Mouse (Mus musculus) CH12.LX (cell line): Measurements from ENCODE around the gene Dagla. TPM values are rescaled to one million over a fixed set of nuclear protein-coding genes. Genes with fewer than 3 reads are reported as not detected.

Source experiments
- DNase-seq: peaks from one replicate; pipeline ENCODE4 v3.0.0-alpha.2; 2013; ENCODE audit errors: extremely low read depth
- H3K27ac ChIP-seq: 2 replicates; pipeline ENCODE4 v1.5.1; 2012; ENCODE audit warnings: low read depth, mild to moderate bottlenecking, control low read depth, moderate library complexity; ENCODE audit not compliant: insufficient read depth
- H3K27me3 ChIP-seq: replicated peaks from 2 replicates; pipeline ENCODE3; 2012; ENCODE audit warnings: inconsistent platforms
- H3K36me3 ChIP-seq, 2 experiments: replicated peaks in 1 of 2; 2 replicates each; pipeline versions ENCODE3 to v1.6.1; 2012; ENCODE audit warnings: inconsistent platforms in 1 of 2, low read length in 1 of 2, mild to moderate bottlenecking in 1 of 2, mixed read lengths in 1 of 2, moderate library complexity in 1 of 2; ENCODE audit not compliant: control insufficient read depth in 1 of 2, insufficient read depth in 1 of 2
- H3K4me1 ChIP-seq, 2 experiments: 2 replicates each; pipeline ENCODE4 v1.6.1; 2012; ENCODE audit warnings: inconsistent platforms in 1 of 2, moderate library complexity in 1 of 2; ENCODE audit not compliant: insufficient read depth in 2 of 2, control insufficient read depth in 1 of 2
- H3K4me2 ChIP-seq: 2 replicates; pipeline ENCODE4 v1.6.1; 2012; ENCODE audit warnings: low read depth, mild to moderate bottlenecking, control low read depth; ENCODE audit not compliant: poor library complexity, insufficient read depth, severe bottlenecking
- H3K4me3 ChIP-seq, 3 experiments: fragments of 150-350 bp in 1 of 3; sonication (generic) in 1 of 3; replicated peaks in 1 of 3; 2 replicates each; pipeline versions ENCODE3 to v1.5.1; 2011 to 2012; ENCODE audit warnings: low read depth in 2 of 3, low read length in 2 of 3, mild to moderate bottlenecking in 2 of 3, moderate library complexity in 2 of 3, control low read depth in 1 of 3, improper control_type of control experiment in 1 of 3, inconsistent platforms in 1 of 3, mixed read lengths in 1 of 3; ENCODE audit not compliant: poor library complexity in 1 of 3
- H3K79me2 ChIP-seq: replicated peaks from 2 replicates; pipeline ENCODE4 v1.6.1; 2012; ENCODE audit warnings: mild to moderate bottlenecking, moderate library complexity; ENCODE audit not compliant: control insufficient read depth, poor library complexity, insufficient read depth, severe bottlenecking; ENCODE audit errors: extremely low read depth
- H3K9ac ChIP-seq: 2 replicates; pipeline ENCODE4 v1.6.1; 2012; ENCODE audit warnings: low read depth, mild to moderate bottlenecking, control low read depth, moderate library complexity; ENCODE audit not compliant: insufficient read depth
- H3K9me3 ChIP-seq: replicated peaks from 2 replicates; pipeline ENCODE3; 2012; ENCODE audit warnings: low read length, inconsistent platforms, mixed read lengths
- CHD1 ChIP-seq: IDR thresholded peaks from 2 replicates; pipeline ENCODE4 v1.6.1; 2012; ENCODE audit warnings: low read depth, low read length, improper control_type of control experiment, inconsistent platforms
- CHD2 ChIP-seq: IDR thresholded peaks from 2 replicates; pipeline ENCODE4 v1.6.1; 2011; ENCODE audit warnings: low read length, improper control_type of control experiment
- CTCF ChIP-seq, 2 experiments: IDR thresholded peaks in 1 of 2; conservative IDR thresholded peaks in 1 of 2; 2 replicates each; pipeline ENCODE4 v1.5.1; 2011 to 2012; ENCODE audit warnings: low read depth in 2 of 2, low read length in 2 of 2, improper control_type of control experiment in 1 of 2, inconsistent platforms in 1 of 2, mild to moderate bottlenecking in 1 of 2, moderate library complexity in 1 of 2
- E2F4 ChIP-seq: IDR thresholded peaks from 2 replicates; pipeline ENCODE4 v1.6.1; 2011; ENCODE audit warnings: low read depth, low read length, improper control_type of control experiment; ENCODE audit not compliant: insufficient replicate concordance
- ELF1 ChIP-seq: IDR thresholded peaks from 2 replicates; pipeline ENCODE4 v1.6.1; 2014; ENCODE audit warnings: low read depth, mild to moderate bottlenecking, inconsistent platforms, low read length, improper control_type of control experiment
- EP300 ChIP-seq: IDR thresholded peaks from 2 replicates; pipeline ENCODE4 v1.6.1; 2011; ENCODE audit warnings: low read length, improper control_type of control experiment
- GABPA ChIP-seq: IDR thresholded peaks from 2 replicates; pipeline ENCODE4 v1.6.1; 2012; ENCODE audit warnings: low read depth, low read length, improper control_type of control experiment, inconsistent platforms; ENCODE audit not compliant: insufficient replicate concordance
- HCFC1 ChIP-seq: IDR thresholded peaks from 2 replicates; pipeline ENCODE4 v1.6.1; 2012; ENCODE audit warnings: low read depth, mild to moderate bottlenecking, inconsistent platforms, low read length, improper control_type of control experiment
- IRF4 ChIP-seq: IDR thresholded peaks from 2 replicates; pipeline ENCODE4 v1.6.1; 2014; ENCODE audit warnings: low read depth, mild to moderate bottlenecking, inconsistent platforms, low read length, improper control_type of control experiment
- JUN ChIP-seq: IDR thresholded peaks from 2 replicates; pipeline ENCODE4 v1.6.1; 2011; ENCODE audit warnings: low read depth, mild to moderate bottlenecking, low read length, improper control_type of control experiment, moderate library complexity; ENCODE audit not compliant: insufficient read depth
- JUND ChIP-seq: conservative IDR thresholded peaks from 2 replicates; pipeline ENCODE4 v1.6.1; 2011; ENCODE audit warnings: low read depth, low read length, improper control_type of control experiment
- KAT2A ChIP-seq: IDR thresholded peaks from 2 replicates; pipeline ENCODE4 v1.6.1; 2012; ENCODE audit warnings: low read length, improper control_type of control experiment, inconsistent platforms; ENCODE audit not compliant: insufficient replicate concordance
- MAX ChIP-seq: IDR thresholded peaks from 2 replicates; pipeline ENCODE4 v1.6.1; 2011; ENCODE audit warnings: low read length, improper control_type of control experiment
- MAZ ChIP-seq: IDR thresholded peaks from 2 replicates; pipeline ENCODE4 v1.6.1; 2012; ENCODE audit warnings: low read depth, mild to moderate bottlenecking, inconsistent platforms, low read length, improper control_type of control experiment, moderate library complexity
- MXI1 ChIP-seq: IDR thresholded peaks from 2 replicates; pipeline ENCODE4 v1.6.1; 2011; ENCODE audit warnings: mild to moderate bottlenecking, low read depth, low read length, improper control_type of control experiment
- MYC ChIP-seq: IDR thresholded peaks from 2 replicates; pipeline ENCODE4 v1.6.1; 2011; ENCODE audit warnings: low read depth, mild to moderate bottlenecking, improper control_type of control experiment, low read length
- NELFE ChIP-seq: IDR thresholded peaks from 2 replicates; pipeline ENCODE4 v1.6.1; 2011; ENCODE audit warnings: low read depth, low read length, improper control_type of control experiment
- NRF1 ChIP-seq: IDR thresholded peaks from 2 replicates; pipeline ENCODE4 v1.6.1; 2014; ENCODE audit warnings: low read depth, mild to moderate bottlenecking, inconsistent platforms, low read length, improper control_type of control experiment, moderate library complexity
- PAX5 ChIP-seq: IDR thresholded peaks from 2 replicates; pipeline ENCODE4 v1.6.1; 2012; ENCODE audit warnings: low read length, inconsistent platforms, mixed read lengths
- POLR2A ChIP-seq: IDR thresholded peaks from 2 replicates; pipeline ENCODE4 v1.6.1; 2011; ENCODE audit warnings: low read depth, mild to moderate bottlenecking, improper control_type of control experiment, low read length
- POLR2AphosphoS2 ChIP-seq: IDR thresholded peaks from 2 replicates; pipeline ENCODE4 v1.6.1; 2011; ENCODE audit warnings: low read depth, low read length, improper control_type of control experiment
- RAD21 ChIP-seq: IDR thresholded peaks from 2 replicates; pipeline ENCODE4 v1.6.1; 2011; ENCODE audit warnings: low read depth, mild to moderate bottlenecking, low read length, improper control_type of control experiment, moderate library complexity
- RCOR1 ChIP-seq: conservative IDR thresholded peaks from 2 replicates; pipeline ENCODE4 v1.6.1; 2012; ENCODE audit warnings: low read depth, mild to moderate bottlenecking, inconsistent platforms, low read length, improper control_type of control experiment
- SIN3A ChIP-seq: IDR thresholded peaks from 2 replicates; pipeline ENCODE4 v1.6.1; 2012; ENCODE audit warnings: low read length, improper control_type of control experiment, inconsistent platforms
- SMC3 ChIP-seq: IDR thresholded peaks from 2 replicates; pipeline ENCODE4 v1.6.1; 2011; ENCODE audit warnings: low read depth, low read length, improper control_type of control experiment
- TBP ChIP-seq: conservative IDR thresholded peaks from 2 replicates; pipeline ENCODE4 v1.6.1; 2011; ENCODE audit warnings: low read depth, low read length, improper control_type of control experiment
- TCF12 ChIP-seq: IDR thresholded peaks from 2 replicates; pipeline ENCODE4 v1.6.1; 2014; ENCODE audit warnings: low read depth, mild to moderate bottlenecking, inconsistent platforms, low read length, improper control_type of control experiment
- UBTF ChIP-seq: IDR thresholded peaks from 2 replicates; pipeline ENCODE4 v1.6.1; 2012; ENCODE audit warnings: low read depth, mild to moderate bottlenecking, inconsistent platforms, low read length, improper control_type of control experiment, moderate library complexity
- USF2 ChIP-seq: conservative IDR thresholded peaks from 2 replicates; pipeline ENCODE4 v1.6.1; 2011; ENCODE audit warnings: low read depth, low read length, improper control_type of control experiment
- ZC3H11A ChIP-seq: IDR thresholded peaks from 2 replicates; pipeline ENCODE4 v1.6.1; 2012; ENCODE audit warnings: low read depth, mild to moderate bottlenecking, inconsistent platforms, low read length, improper control_type of control experiment
- ZKSCAN1 ChIP-seq: IDR thresholded peaks from 2 replicates; pipeline ENCODE4 v1.6.1; 2012; ENCODE audit warnings: low read depth, inconsistent platforms, low read length, improper control_type of control experiment, borderline replicate concordance
- ZMIZ1 ChIP-seq: IDR thresholded peaks from 2 replicates; pipeline ENCODE4 v1.6.1; 2012; ENCODE audit warnings: low read depth, mild to moderate bottlenecking, inconsistent platforms, low read length, improper control_type of control experiment
- ZNF384 ChIP-seq: IDR thresholded peaks from 2 replicates; pipeline ENCODE4 v1.6.1; 2012; ENCODE audit warnings: low read depth, low read length, improper control_type of control experiment, inconsistent platforms
- dilution Hi-C: fragments of 300-500 bp; cut with MboI; formaldehyde crosslinking; loops from 2 replicates; pipeline ENCODE4 v1.14.3; 2020; ENCODE audit warnings: low sequenced_read_pairs; ENCODE audit not compliant: extremely low pct_unique_long_range_greater_than_20kb, extremely low pct_ligation_motif_present
- in situ Hi-C: fragments of 300-500 bp; cut with MboI; formaldehyde crosslinking; loops from 3 replicates; pipeline ENCODE4 v1.14.3; 2019; ENCODE audit warnings: low sequenced_read_pairs, low pct_ligation_motif_present, low pct_unique_long_range_greater_than_20kb, mixed read lengths
- polyA plus RNA-seq: library from polyadenylated mRNA; unstranded; fragments of >175 nt; gene quantifications from 2 replicates; pipeline ENCODE4 v1.2.1, GENCODE M21; 2012; ENCODE audit warnings: low read depth; ENCODE audit not compliant: insufficient read length
- total RNA-seq, 2 experiments: library from RNA; depleted of rRNA; stranded (reverse); fragments of 300-350 nt in 1 of 2; fragments of >200 nt in 1 of 2; gene quantifications; 2 replicates each; pipeline ENCODE4 v1.2.3; 2012 to 2014

The Dagla gene
- total and polyA plus RNA-seq, 3 experiments: 0.21 to 0.55 TPM; not detected in 1

GRCm38 (mm10) chr19:10334467-10334866 is 29.8 kb upstream of the Dagla start:
- in situ Hi-C loops: no loop called here

GRCm38 (mm10) chr19:10333545-10334252 is 29.0 kb upstream of the Dagla start:
- Histone ChIP-seq H3K4me1 (no peaks in the 10 kb centered on the region; a peak in 1 of 4 replicates), H3K27me3 (peaks cover 85% of the 10 kb centered on the region), H3K27ac (no peak overlapping the region), H3K4me2 (no peak overlapping the region), H3K79me2 (no peaks in the 10 kb centered on the region), H3K9me3 (no peaks in the 10 kb centered on the region), H3K9ac (no peak overlapping the region), H3K36me3 (no peaks in the 10 kb centered on the region), H3K4me3 (no peak overlapping the region)
- peak; percentile 61 for DNase-seq
- in situ Hi-C loops: no loop called here
- dilution Hi-C loops: no loop called here
- TF ChIP-seq CTCF (conservative IDR thresholded peaks at IDR 0.05 in 1 of 2, IDR thresholded peaks at IDR 0.05 in 1 of 2; ENCODE audit: low read depth in 2 of 2, low read length in 2 of 2): peak; percentile 97 to 98
- TF ChIP-seq IRF4: no peak
- TF ChIP-seq POLR2AphosphoS2: no peak
- TF ChIP-seq JUN: no peak
- TF ChIP-seq ZMIZ1: no peak
- TF ChIP-seq NRF1: no peak
- TF ChIP-seq E2F4: no peak
- no peak for TF ChIP-seq SIN3A
- peak; percentile 98 for TF ChIP-seq RAD21
- TF ChIP-seq MXI1: no peak
- no peak for TF ChIP-seq TBP
- peak; percentile 11; the same call in 1 of the 2 replicates for TF ChIP-seq ZKSCAN1
- no peak for TF ChIP-seq USF2
- TF ChIP-seq NELFE: no peak; the same call in 1 of the 2 replicates
- no peak for TF ChIP-seq ZNF384
- no peak for TF ChIP-seq GABPA
- TF ChIP-seq HCFC1: no peak
- peak; percentile 87 for TF ChIP-seq SMC3
- TF ChIP-seq KAT2A: no peak
- no peak for TF ChIP-seq JUND
- no peak for TF ChIP-seq PAX5
- no peak for TF ChIP-seq UBTF
- TF ChIP-seq MYC: no peak
- peak; percentile 76 for TF ChIP-seq ZC3H11A
- TF ChIP-seq MAX: no peak
- no peak for TF ChIP-seq EP300
- TF ChIP-seq ELF1: no peak
- TF ChIP-seq TCF12: no peak

More at GRCm38 (mm10) chr19:10334467-10334866, 29.8 kb upstream of the Dagla start:
- Histone ChIP-seq H3K27ac (no peak overlapping the region), H3K36me3 (no peaks in the 10 kb centered on the region), H3K9me3 (no peaks in the 10 kb centered on the region), H3K9ac (no peak overlapping the region), H3K4me2 (no peak overlapping the region), H3K79me2 (no peaks in the 10 kb centered on the region), H3K4me1 (no peaks in the 10 kb centered on the region; a peak in 1 of 4 replicates), H3K4me3 (no peak overlapping the region), H3K27me3 (peaks cover 84% of the 10 kb centered on the region)
- no peak for DNase-seq
- dilution Hi-C loops: no loop called here
- no peak for TF ChIP-seq UBTF
- TF ChIP-seq MXI1: no peak
- no peak for TF ChIP-seq USF2
- TF ChIP-seq E2F4: no peak
- TF ChIP-seq POLR2AphosphoS2: no peak
- TF ChIP-seq CHD1: no peak
- TF ChIP-seq JUND: no peak
- TF ChIP-seq SMC3: no peak
- no peak for TF ChIP-seq CHD2
- no peak for TF ChIP-seq RCOR1
- TF ChIP-seq POLR2A: no peak
- TF ChIP-seq ZKSCAN1: no peak
- no peak for TF ChIP-seq MAZ
